Mouse (Mus musculus) lung, embryonic 15.5 days (tissue): ENCODE results near the gene Edil3. TPM values are rescaled to one million over a fixed set of nuclear protein-coding genes. Genes with fewer than 3 reads are reported as not detected.

Source experiments
- ATAC-seq: fragments of 200-750 bp; cut with Nextera tagmentation; 2 replicates; pipeline ENCODE4 v1.8.0; 2017; ENCODE audit warnings: moderate number of reproducible peaks, borderline replicate concordance; ENCODE audit not compliant: low FRiP score, low TSS enrichment; ENCODE audit errors: extremely low read depth
- H3K27ac ChIP-seq: fragments of 300-500 bp; sonication (generic); 2 replicates; pipeline ENCODE4 v1.5.1; 2015; ENCODE audit warnings: moderate library complexity, mild to moderate bottlenecking, inconsistent platforms
- H3K27me3 ChIP-seq: fragments of 300-500 bp; sonication (generic); 2 replicates; pipeline ENCODE4 v1.6.1; 2015; ENCODE audit warnings: inconsistent platforms
- H3K36me3 ChIP-seq: fragments of 300-500 bp; sonication (generic); 2 replicates; pipeline ENCODE4 v1.6.1; 2015; ENCODE audit warnings: inconsistent platforms
- H3K4me1 ChIP-seq: fragments of 300-500 bp; sonication (generic); 2 replicates; pipeline ENCODE4 v1.6.1; 2015; ENCODE audit warnings: inconsistent platforms
- H3K4me2 ChIP-seq: fragments of 300-500 bp; sonication (generic); 2 replicates; pipeline ENCODE4 v1.6.1; 2015; ENCODE audit warnings: inconsistent platforms, mild to moderate bottlenecking, moderate library complexity
- H3K4me3 ChIP-seq: fragments of 300-500 bp; sonication (generic); 2 replicates; pipeline ENCODE4 v1.5.1; 2015; ENCODE audit warnings: mild to moderate bottlenecking, inconsistent platforms
- H3K9ac ChIP-seq: fragments of 300-500 bp; sonication (generic); 2 replicates; pipeline ENCODE4 v1.6.1; 2015; ENCODE audit warnings: inconsistent platforms
- H3K9me3 ChIP-seq: fragments of 300-500 bp; sonication (generic); 2 replicates; pipeline ENCODE4 v1.6.1; 2016; ENCODE audit warnings: inconsistent platforms
- WGBS: fragments of 180-500 bp; shearing (Covaris S2); methylation state at CpG from one replicate; pipeline ENCODE4 v1.1.7; 2015; 5-methylcytosine and 5-hydroxymethylcytosine counted together
- polyA plus RNA-seq: library from polyadenylated mRNA; unstranded; fragments of >200 nt; fragmentation: Nextera tagmentation; extraction: Ambion mirVana; gene quantifications from 2 replicates; pipeline ENCODE4 v1.2.1, GENCODE M21; 2015

The Edil3 gene
- polyA plus RNA-seq, 1 experiment from 2014 or later = 8.7 TPM

- H3K4me1 ChIP-seq = 0 out of 2 replicates have a peak, but pooled peaks cover 3% of the 10 kb centered on the region
- no peaks in the 10 kb centered on the region for H3K36me3 ChIP-seq
- no peak overlapping the region for H3K4me2 ChIP-seq
- H3K4me3 ChIP-seq = no peak overlapping the region
- no peaks in the 10 kb centered on the region for H3K9me3 ChIP-seq
- H3K9ac ChIP-seq = no peak overlapping the region
- 38% methylated on average over 4 of the region's 4 CpGs for WGBS
- no peaks in the 10 kb centered on the region for H3K27me3 ChIP-seq
- no peak overlapping the region for H3K27ac ChIP-seq
- ATAC-seq = no peak
Measured at GRCm38 (mm10) chr13:89288201-89288600, 466.9 kb downstream of the Edil3 start.

GRCm38 (mm10) chr13:89321155-89321554, 499.9 kb downstream of the Edil3 start:
- H3K27ac ChIP-seq = no peak overlapping the region
- no peaks in the 10 kb centered on the region for H3K9me3 ChIP-seq
- no peak for ATAC-seq
- H3K27me3 ChIP-seq = no peaks in the 10 kb centered on the region
- no peaks in the 10 kb centered on the region for H3K4me1 ChIP-seq
- no peaks in the 10 kb centered on the region for H3K36me3 ChIP-seq
- H3K4me3 ChIP-seq = no peak overlapping the region
- H3K4me2 ChIP-seq = no peak overlapping the region
- WGBS = 58% methylated on average over 1 of the region's 1 CpGs
- H3K9ac ChIP-seq = no peak overlapping the region

GRCm38 (mm10) chr13:89324282-89324681, 503.0 kb downstream of the Edil3 start:
- no peaks in the 10 kb centered on the region for H3K4me1 ChIP-seq
- no peaks in the 10 kb centered on the region for H3K27me3 ChIP-seq
- no peak overlapping the region for H3K4me3 ChIP-seq
- H3K36me3 ChIP-seq = no peaks in the 10 kb centered on the region
- no peak overlapping the region for H3K9ac ChIP-seq
- no peak overlapping the region for H3K27ac ChIP-seq
- peak; percentile 11; the same call in 1 of the 2 replicates for ATAC-seq
- H3K9me3 ChIP-seq = no peaks in the 10 kb centered on the region
- no peak overlapping the region for H3K4me2 ChIP-seq
- 76% methylated on average over 2 of the region's 2 CpGs for WGBS

- Histone ChIP-seq H3K27me3 (no peaks in the 10 kb centered on the region), H3K4me3 (no peak overlapping the region), H3K36me3 (no peaks in the 10 kb centered on the region), H3K27ac (no peak overlapping the region), H3K9ac (no peak overlapping the region), H3K4me2 (no peak overlapping the region), H3K9me3 (no peaks in the 10 kb centered on the region), H3K4me1 (no peaks in the 10 kb centered on the region)
- no peak for ATAC-seq
- WGBS = 38% methylated on average over 1 of the region's 1 CpGs
Measured at GRCm38 (mm10) chr13:89334494-89334893, 513.2 kb downstream of the Edil3 start.

DNA sequence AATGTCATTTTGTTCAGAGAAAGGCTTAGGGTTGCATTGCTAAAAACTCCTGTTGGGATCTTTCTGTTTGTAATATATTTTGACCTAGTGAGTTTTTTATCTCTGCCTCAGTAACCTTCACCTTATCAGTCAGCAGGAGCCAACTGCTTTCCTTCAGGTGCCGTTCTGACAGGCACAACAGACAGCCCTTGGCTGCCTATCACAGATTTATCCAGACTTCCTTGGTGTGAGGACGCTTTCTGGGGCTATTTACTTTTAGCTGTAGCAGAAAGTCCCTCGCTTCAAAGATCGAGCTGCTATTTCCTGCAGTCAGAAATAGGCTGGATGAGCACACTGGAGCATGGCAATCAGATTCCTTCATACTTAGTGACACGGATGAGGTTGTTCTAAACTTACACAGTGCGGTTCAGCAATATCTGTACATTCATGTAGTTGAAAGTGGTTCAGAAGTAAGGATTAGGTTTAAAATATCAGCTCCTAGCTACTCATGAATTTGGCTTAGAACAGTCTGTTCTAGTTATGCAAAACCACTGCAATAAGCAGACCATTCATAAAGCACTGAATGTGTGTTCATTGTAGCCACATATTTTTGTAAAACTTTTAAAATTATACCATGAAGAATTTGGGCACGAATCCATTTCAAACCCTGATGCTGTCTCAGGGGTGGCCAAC, 514.8 kb downstream of the Edil3 start:
- Histone ChIP-seq H3K36me3 (no peaks in the 10 kb centered on the region), H3K27ac (no peak overlapping the region), H3K4me1 (no peaks in the 10 kb centered on the region), H3K4me3 (no peak overlapping the region), H3K9me3 (no peaks in the 10 kb centered on the region), H3K27me3 (no peaks in the 10 kb centered on the region), H3K4me2 (no peak overlapping the region), H3K9ac (no peak overlapping the region)
- no peak for ATAC-seq
- WGBS = 24% methylated on average over 7 of the region's 7 CpGs

- no peak for ATAC-seq
- Histone ChIP-seq H3K4me1 (no peaks in the 10 kb centered on the region), H3K9me3 (no peaks in the 10 kb centered on the region), H3K27ac (no peak overlapping the region), H3K4me3 (no peak overlapping the region), H3K4me2 (no peak overlapping the region), H3K36me3 (no peaks in the 10 kb centered on the region), H3K27me3 (no peaks in the 10 kb centered on the region), H3K9ac (no peak overlapping the region)
- WGBS = 56% methylated on average over 4 of the region's 4 CpGs
Measured at GRCm38 (mm10) chr13:89339055-89339454, 517.8 kb downstream of the Edil3 start.

- Histone ChIP-seq H3K27ac (no peak overlapping the region), H3K36me3 (no peaks in the 10 kb centered on the region), H3K4me1 (no peaks in the 10 kb centered on the region), H3K4me3 (no peak overlapping the region), H3K27me3 (no peaks in the 10 kb centered on the region), H3K9me3 (no peaks in the 10 kb centered on the region), H3K9ac (no peak overlapping the region), H3K4me2 (no peak overlapping the region)
- WGBS = 81% methylated on average over 3 of the region's 3 CpGs
- no peak for ATAC-seq
Measured at GRCm38 (mm10) chr13:89339776-89340175, 518.5 kb downstream of the Edil3 start.

- H3K27me3 ChIP-seq = no peaks in the 10 kb centered on the region
- H3K9ac ChIP-seq = no peak overlapping the region
- H3K9me3 ChIP-seq = no peaks in the 10 kb centered on the region
- H3K27ac ChIP-seq = no peak overlapping the region
- no peaks in the 10 kb centered on the region for H3K36me3 ChIP-seq
- H3K4me2 ChIP-seq = no peak overlapping the region
- ATAC-seq = no peak
- WGBS = 68% methylated on average over 3 of the region's 3 CpGs
- no peaks in the 10 kb centered on the region for H3K4me1 ChIP-seq
- no peak overlapping the region for H3K4me3 ChIP-seq
Measured at GRCm38 (mm10) chr13:89355234-89355633, 534.0 kb downstream of the Edil3 start.

DNA sequence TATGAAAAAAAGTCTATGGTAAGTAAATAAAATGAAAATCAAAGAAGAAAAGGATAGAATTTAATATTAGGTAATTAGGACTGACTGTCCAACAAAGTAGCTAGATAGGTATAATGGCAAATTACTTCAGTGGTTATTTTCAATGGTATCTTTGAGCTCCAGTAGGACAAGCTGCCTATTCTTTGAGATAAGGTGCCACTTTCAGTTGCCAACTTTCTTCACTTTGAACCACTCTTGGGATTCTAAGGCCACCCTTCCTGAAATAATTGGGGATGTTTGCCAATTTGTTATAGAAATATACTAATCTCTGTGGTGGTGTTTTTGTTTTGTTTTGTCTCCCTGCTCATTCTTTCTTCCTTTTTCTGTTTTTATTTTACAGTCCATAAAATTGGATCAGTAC, 537.1 kb downstream of the Edil3 start:
- ATAC-seq = no peak
- Histone ChIP-seq H3K4me3 (no peak overlapping the region), H3K27ac (no peak overlapping the region), H3K9me3 (no peaks in the 10 kb centered on the region), H3K27me3 (no peaks in the 10 kb centered on the region), H3K4me1 (no peaks in the 10 kb centered on the region), H3K36me3 (no peaks in the 10 kb centered on the region), H3K4me2 (no peak overlapping the region), H3K9ac (no peak overlapping the region)

- Histone ChIP-seq H3K4me2 (no peak overlapping the region), H3K4me3 (no peak overlapping the region), H3K4me1 (no peaks in the 10 kb centered on the region), H3K27ac (no peak overlapping the region), H3K36me3 (no peaks in the 10 kb centered on the region), H3K27me3 (no peaks in the 10 kb centered on the region), H3K9me3 (no peaks in the 10 kb centered on the region), H3K9ac (no peak overlapping the region)
- WGBS = 73% methylated on average over 4 of the region's 4 CpGs
- ATAC-seq = no peak
Measured at GRCm38 (mm10) chr13:89362274-89362673, 541.0 kb downstream of the Edil3 start.

DNA sequence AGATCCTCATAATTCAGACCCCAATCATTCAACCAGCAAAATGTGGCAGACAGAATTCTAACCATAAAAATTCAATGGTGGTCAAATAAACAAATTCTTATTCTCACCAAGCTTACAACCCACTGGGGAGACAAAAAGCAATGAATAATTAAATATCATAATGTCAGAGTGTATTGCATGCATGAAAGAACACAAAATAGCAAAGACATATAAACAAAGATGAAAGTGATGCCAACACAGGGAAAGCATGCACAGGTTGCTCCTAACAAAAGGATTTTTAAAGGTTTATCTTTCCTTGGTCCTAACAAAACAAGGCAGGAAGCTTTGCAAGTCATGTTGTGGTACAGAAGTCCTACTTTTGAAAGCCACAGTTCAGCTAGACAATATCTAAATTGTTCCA, 550.0 kb downstream of the Edil3 start:
- H3K4me2 ChIP-seq = no peak overlapping the region
- H3K4me3 ChIP-seq = no peak overlapping the region
- no peaks in the 10 kb centered on the region for H3K4me1 ChIP-seq
- no peaks in the 10 kb centered on the region for H3K36me3 ChIP-seq
- no peak overlapping the region for H3K27ac ChIP-seq
- no peaks in the 10 kb centered on the region for H3K27me3 ChIP-seq
- no peaks in the 10 kb centered on the region for H3K9me3 ChIP-seq
- ATAC-seq = no peak
- H3K9ac ChIP-seq = no peak overlapping the region

DNA sequence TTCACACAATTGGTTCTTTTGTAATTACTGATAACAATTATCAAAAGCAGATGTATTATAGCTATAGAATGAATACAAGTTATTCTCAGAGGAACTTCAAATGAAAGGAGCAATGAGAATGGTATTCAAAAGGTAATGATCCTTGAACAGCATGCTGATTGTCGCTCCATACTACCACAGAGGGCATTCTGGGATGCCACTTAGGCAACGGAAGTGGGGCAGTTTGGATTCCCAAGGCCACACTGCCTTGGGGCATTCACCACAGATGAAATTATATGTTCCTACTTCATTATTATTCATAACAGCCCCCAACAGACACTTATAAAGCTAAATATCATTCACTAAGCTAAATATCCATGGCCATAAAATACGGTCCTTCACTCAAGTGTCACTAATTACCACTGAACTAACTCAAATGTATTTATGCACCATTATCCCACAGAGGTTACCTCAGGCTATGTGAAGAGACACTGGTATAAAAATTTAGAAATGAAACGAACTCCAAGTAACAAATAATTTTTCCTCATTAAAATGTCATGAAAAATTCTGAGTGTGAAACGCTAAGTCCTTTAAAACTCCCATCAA, 550.5 kb downstream of the Edil3 start:
- WGBS = 79% methylated on average over 5 of the region's 5 CpGs
- Histone ChIP-seq H3K27me3 (no peaks in the 10 kb centered on the region), H3K9me3 (no peaks in the 10 kb centered on the region), H3K36me3 (no peaks in the 10 kb centered on the region), H3K9ac (no peak overlapping the region), H3K4me2 (no peak overlapping the region), H3K4me1 (no peaks in the 10 kb centered on the region), H3K4me3 (no peak overlapping the region), H3K27ac (no peak overlapping the region)
- no peak for ATAC-seq
